Mouse (Mus musculus) midbrain, embryonic 16.5 days (tissue): ENCODE data around the gene Eif4b. TPM values are rescaled to one million over a fixed set of nuclear protein-coding genes. Genes with fewer than 3 reads are reported as not detected.

Experiments used
- ATAC-seq: fragments of 200-750 bp; cut with Nextera tagmentation; 2 replicates; pipeline ENCODE4 v1.8.0; 2017; ENCODE audit warnings: moderate TSS enrichment
- H3K27ac ChIP-seq: fragments of 300-500 bp; sonication (generic); 2 replicates; pipeline ENCODE4 v1.5.1; 2014; ENCODE audit warnings: mild to moderate bottlenecking, low read length, mixed read lengths
- H3K27me3 ChIP-seq: fragments of 300-500 bp; sonication (generic); 2 replicates; pipeline ENCODE4 v1.6.1; 2014; ENCODE audit warnings: low read depth, low read length, mixed read lengths; ENCODE audit not compliant: control insufficient read depth, insufficient read depth
- H3K36me3 ChIP-seq: fragments of 300-500 bp; sonication (generic); 2 replicates; pipeline ENCODE4 v1.6.1; 2014; ENCODE audit warnings: mild to moderate bottlenecking, low read length, moderate library complexity, mixed read lengths; ENCODE audit not compliant: control insufficient read depth, insufficient read depth
- H3K4me1 ChIP-seq: fragments of 300-500 bp; sonication (generic); 2 replicates; pipeline ENCODE4 v1.6.1; 2014; ENCODE audit warnings: mild to moderate bottlenecking, low read length, mixed read lengths; ENCODE audit not compliant: control insufficient read depth, insufficient read depth
- H3K4me2 ChIP-seq: fragments of 300-500 bp; sonication (generic); 2 replicates; pipeline ENCODE4 v1.6.1; 2014; ENCODE audit warnings: mild to moderate bottlenecking, low read length, mixed read lengths
- H3K4me3 ChIP-seq: fragments of 300-500 bp; sonication (generic); 2 replicates; pipeline ENCODE4 v1.5.1; 2014; ENCODE audit warnings: low read depth, mild to moderate bottlenecking, low read length, moderate library complexity, mixed read lengths
- H3K9ac ChIP-seq: fragments of 300-500 bp; sonication (generic); 2 replicates; pipeline ENCODE4 v1.6.1; 2014; ENCODE audit warnings: low read depth, low read length, mixed read lengths
- H3K9me3 ChIP-seq: fragments of 300-500 bp; sonication (generic); replicated peaks from 2 replicates; pipeline ENCODE4 v1.6.1; 2014; ENCODE audit warnings: mild to moderate bottlenecking, low read length, mixed read lengths; ENCODE audit not compliant: control insufficient read depth, poor library complexity, severe bottlenecking
- WGBS: fragments of 180-500 bp; shearing (Covaris S2); extraction: QIAGEN DNeasy Blood & Tissue Kit; methylation state at CpG from one replicate; pipeline ENCODE4 v1.1.7; 2014; 5-methylcytosine and 5-hydroxymethylcytosine counted together
- polyA plus RNA-seq: library from polyadenylated mRNA; unstranded; fragments of >200 nt; fragmentation: Nextera tagmentation; extraction: Ambion mirVana; gene quantifications from 2 replicates; pipeline ENCODE4 v1.2.1, GENCODE M21; 2015

Gene Eif4b
- polyA plus RNA-seq, 1 experiment from 2014 or later = 87.3 TPM

DNA sequence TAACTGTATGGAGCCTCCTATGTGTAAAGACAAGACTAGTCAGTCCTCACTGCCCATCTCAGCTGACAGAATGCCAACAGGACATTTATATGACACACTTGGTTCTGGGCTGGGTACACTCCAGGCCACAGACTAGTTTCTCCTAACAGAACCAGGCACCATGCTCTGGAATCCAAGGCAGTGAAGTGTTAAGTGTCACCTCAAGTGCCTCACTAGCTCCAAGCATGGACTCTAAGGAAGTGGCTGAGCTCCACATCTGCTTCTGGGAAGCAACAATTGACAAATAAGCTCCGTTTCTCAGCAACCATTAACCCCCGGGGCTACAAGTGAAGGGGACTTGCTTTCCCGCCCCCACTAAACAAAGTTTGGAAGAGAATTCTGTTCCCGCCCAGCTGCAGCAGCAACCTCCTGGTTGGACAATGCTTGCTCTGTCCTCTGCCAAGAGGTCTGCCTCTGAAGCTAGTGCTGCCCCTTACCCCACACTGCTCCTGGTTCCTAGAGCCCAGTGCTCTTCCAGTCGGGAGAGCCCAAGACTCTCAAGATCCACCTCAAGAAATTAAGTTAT is 24.5 kb downstream of the Eif4b start:
- Histone ChIP-seq H3K4me3 (no peak overlapping the region), H3K4me1 (peaks cover 8% of the 10 kb centered on the region; the same call in 1 of the 2 replicates), H3K9ac (no peak overlapping the region), H3K36me3 (peaks cover 32% of the 10 kb centered on the region), H3K27ac (no peak overlapping the region), H3K9me3 (no peaks in the 10 kb centered on the region), H3K27me3 (peaks cover 6% of the 10 kb centered on the region), H3K4me2 (no peak overlapping the region)
- 35% methylated on average over 5 of the region's 5 CpGs for WGBS
- ATAC-seq = no peak

DNA sequence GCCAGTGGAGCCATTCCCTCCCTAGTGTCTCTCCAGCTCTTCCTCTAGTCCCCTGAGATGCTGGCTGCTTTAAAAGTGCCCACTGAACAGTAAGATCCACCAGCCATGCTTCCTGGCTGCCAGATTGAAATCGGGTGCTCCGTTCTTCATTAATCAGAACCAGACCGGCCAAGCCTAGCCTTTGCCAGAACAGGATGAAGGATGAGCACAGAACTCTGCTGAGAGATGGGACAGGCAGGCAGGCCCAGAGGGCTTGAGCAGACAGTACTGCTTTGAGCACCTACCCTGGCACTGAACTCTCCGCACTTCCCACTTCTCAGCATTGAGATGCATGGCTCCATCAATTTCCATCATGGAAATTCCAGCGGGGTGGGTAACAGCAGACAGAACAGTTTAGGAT is 25.7 kb downstream of the Eif4b start:
- Histone ChIP-seq H3K36me3 (peaks cover 22% of the 10 kb centered on the region), H3K9me3 (no peaks in the 10 kb centered on the region), H3K4me2 (no peak overlapping the region), H3K9ac (no peak overlapping the region), H3K4me3 (no peak overlapping the region), H3K27ac (no peak overlapping the region), H3K4me1 (peaks cover 8% of the 10 kb centered on the region; the same call in 1 of the 2 replicates), H3K27me3 (peaks cover 6% of the 10 kb centered on the region)
- no peak for ATAC-seq
- 58% methylated on average over 5 of the region's 5 CpGs for WGBS

GRCm38 (mm10) chr15:102099771-102100160 is 26.2 kb downstream of the Eif4b start:
- Histone ChIP-seq H3K9ac (peak overlapping the region; percentile 68), H3K27me3 (peaks cover 6% of the 10 kb centered on the region), H3K4me1 (peaks cover 8% of the 10 kb centered on the region; the same call in 1 of the 2 replicates), H3K4me3 (peak overlapping the region; percentile 56), H3K27ac (no peak overlapping the region), H3K9me3 (no peaks in the 10 kb centered on the region), H3K36me3 (peaks cover 17% of the 10 kb centered on the region), H3K4me2 (peak overlapping the region; percentile 90)
- ATAC-seq = no peak
- 20% methylated on average over 8 of the region's 8 CpGs for WGBS

DNA sequence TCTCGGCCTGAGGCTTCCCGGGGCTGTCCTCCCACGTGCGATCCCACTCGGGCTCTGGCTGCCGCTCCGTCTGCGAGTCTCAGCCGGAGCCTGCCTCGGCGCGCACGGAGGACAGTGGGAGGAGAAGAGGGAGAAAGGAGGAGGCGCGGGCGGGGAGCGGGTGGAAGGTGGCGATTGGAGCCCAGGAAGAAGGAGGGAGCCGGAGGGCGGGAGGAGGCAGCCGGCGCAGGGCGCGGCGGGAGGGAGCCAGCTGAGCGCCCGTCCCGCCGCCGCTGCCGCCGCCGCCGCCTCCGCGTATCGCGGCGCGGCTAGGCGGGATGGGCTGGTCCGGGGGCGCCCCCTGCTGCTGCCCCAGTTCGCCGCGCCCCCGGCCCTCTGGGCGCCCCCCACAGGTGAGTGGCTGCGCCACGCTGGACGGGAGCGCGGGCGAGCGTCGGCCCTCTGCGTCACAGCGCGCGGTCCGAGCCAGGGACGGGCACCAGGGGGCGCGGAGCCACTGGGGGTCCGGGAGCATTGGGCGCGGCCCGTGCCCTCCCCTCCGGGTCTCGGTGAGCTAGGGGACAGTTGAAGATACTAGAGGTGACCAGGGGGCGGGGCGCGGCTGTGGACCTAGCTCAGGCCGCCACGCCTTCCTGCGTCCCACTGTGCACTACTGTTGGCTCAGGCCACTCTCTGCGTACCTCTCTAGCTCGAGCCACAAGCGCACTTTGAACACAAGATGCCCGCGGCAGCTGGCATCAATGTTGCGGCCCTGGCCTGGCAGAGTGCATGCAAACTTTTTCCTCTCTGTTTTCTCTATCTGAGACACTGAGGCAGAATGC is 26.8 kb downstream of the Eif4b start, which contains the start of gene Tns2:
Gene Tns2, plus strand, starts transcription at position 253 of the 821 bp plus-strand sequence.
- Histone ChIP-seq H3K36me3 (peaks cover 12% of the 10 kb centered on the region), H3K4me2 (peak within 1 kb of the TSS; percentile 90), H3K27ac (peak within 1 kb of the TSS; percentile 41), H3K9ac (peak within 1 kb of the TSS; percentile 68), H3K9me3 (no peaks in the 10 kb centered on the region), H3K4me1 (peaks cover 8% of the 10 kb centered on the region; the same call in 1 of the 2 replicates), H3K4me3 (peak within 1 kb of the TSS; percentile 56), H3K27me3 (peaks cover 9% of the 10 kb centered on the region)
- WGBS = under 1% methylated on average over 43 of the region's 82 CpGs
- ATAC-seq = peak; percentile 43

DNA sequence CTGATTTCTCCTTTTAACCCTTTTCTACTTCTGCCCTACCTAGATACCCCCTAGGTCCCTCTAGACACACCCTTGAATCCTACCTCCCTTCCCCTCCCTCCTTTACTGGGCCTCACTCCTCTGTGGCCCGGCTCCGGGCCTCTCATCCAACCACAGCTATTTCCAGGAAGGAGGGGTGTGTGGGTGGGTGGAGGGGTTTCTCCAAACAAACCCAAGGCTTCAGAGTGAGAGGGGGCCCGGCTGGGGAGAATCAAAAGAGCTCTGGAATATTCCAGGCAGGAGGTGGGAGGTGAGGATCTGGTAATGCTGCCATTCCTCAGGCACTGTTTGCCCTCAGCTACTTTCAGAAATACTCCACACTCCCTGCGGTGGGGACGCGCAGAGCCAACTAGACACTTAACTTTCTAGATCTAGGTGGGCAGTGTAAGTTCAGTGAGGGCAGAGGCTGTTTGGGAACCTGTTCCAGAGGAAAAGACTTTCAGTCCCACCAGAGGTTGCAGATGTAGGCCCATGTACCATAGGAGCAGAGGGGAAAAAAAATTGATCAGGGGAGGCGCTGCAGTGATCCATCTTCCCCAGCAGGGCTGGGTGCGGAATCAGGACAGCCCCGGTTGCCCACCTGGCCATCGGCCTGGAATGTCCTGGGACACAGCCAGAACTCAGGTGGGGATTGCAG is 27.6 kb downstream of the Eif4b start:
- Histone ChIP-seq H3K36me3 (0 out of 2 replicates have a peak, but pooled peaks cover 6% of the 10 kb centered on the region), H3K4me1 (peaks cover 8% of the 10 kb centered on the region; the same call in 1 of the 2 replicates), H3K4me2 (peak overlapping the region; percentile 90), H3K9me3 (no peaks in the 10 kb centered on the region), H3K9ac (peak overlapping the region; percentile 18; the same call in 1 of the 2 replicates), H3K4me3 (peak overlapping the region; percentile 56), H3K27me3 (peaks cover 16% of the 10 kb centered on the region), H3K27ac (peak overlapping the region; percentile 41; the same call in 1 of the 2 replicates)
- ATAC-seq = no peak
- WGBS = 27% methylated on average over 10 of the region's 10 CpGs

GRCm38 (mm10) chr15:102101672-102102541 is 28.3 kb downstream of the Eif4b start:
- no peak for ATAC-seq
- H3K4me2 ChIP-seq = peak overlapping the region; percentile 9; the same call in 1 of the 2 replicates
- peaks cover 13% of the 10 kb centered on the region; the same call in 1 of the 2 replicates for H3K4me1 ChIP-seq
- peak overlapping the region; percentile 18; the same call in 1 of the 2 replicates for H3K9ac ChIP-seq
- peaks cover 23% of the 10 kb centered on the region for H3K27me3 ChIP-seq
- no peaks in the 10 kb centered on the region for H3K9me3 ChIP-seq
- 0 out of 2 replicates have a peak, but pooled peaks cover 6% of the 10 kb centered on the region for H3K36me3 ChIP-seq
- H3K27ac ChIP-seq = peak overlapping the region; percentile 61; the same call in 1 of the 2 replicates
- no peak overlapping the region for H3K4me3 ChIP-seq
- WGBS = 37% methylated on average over 11 of the region's 11 CpGs

DNA sequence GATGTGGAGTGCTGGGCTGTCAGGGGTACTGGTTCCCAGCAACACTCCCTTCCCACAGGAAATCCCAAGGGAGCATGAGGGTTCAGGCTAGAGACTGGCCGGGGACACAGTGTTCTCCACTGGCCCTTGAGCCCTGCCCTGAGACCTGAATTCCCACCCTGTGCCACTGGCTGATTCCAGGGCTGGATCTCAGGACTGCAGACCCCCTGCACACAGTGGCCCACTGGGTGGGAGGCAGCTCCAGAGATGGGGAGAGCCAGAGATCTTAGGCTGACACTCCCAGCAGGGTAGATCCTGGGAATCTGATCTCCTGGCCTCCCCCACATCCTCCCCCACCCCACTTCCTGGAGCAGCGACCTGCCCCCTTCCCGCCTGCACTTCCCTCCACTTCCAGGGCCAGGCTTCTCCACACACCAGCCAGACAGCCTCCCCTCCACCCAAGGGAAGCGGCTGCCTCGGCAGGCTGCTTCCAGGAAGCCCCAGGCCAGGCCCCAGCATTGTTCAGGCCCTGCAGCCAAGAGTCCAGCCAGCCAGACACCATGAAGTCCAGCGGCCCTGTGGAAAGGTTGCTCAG is 29.1 kb downstream of the Eif4b start:
- 0 out of 2 replicates have a peak, but pooled peaks cover 2% of the 10 kb centered on the region for H3K36me3 ChIP-seq
- no peaks in the 10 kb centered on the region for H3K9me3 ChIP-seq
- H3K4me3 ChIP-seq = peak overlapping the region; percentile 10
- peak overlapping the region; percentile 61; the same call in 1 of the 2 replicates for H3K27ac ChIP-seq
- ATAC-seq = no peak
- peaks cover 25% of the 10 kb centered on the region for H3K27me3 ChIP-seq
- H3K9ac ChIP-seq = no peak overlapping the region
- peaks cover 19% of the 10 kb centered on the region for H3K4me1 ChIP-seq
- 13% methylated on average over 5 of the region's 6 CpGs for WGBS
- H3K4me2 ChIP-seq = peak overlapping the region; percentile 9; the same call in 1 of the 2 replicates
